In the genomic region with DNA sequence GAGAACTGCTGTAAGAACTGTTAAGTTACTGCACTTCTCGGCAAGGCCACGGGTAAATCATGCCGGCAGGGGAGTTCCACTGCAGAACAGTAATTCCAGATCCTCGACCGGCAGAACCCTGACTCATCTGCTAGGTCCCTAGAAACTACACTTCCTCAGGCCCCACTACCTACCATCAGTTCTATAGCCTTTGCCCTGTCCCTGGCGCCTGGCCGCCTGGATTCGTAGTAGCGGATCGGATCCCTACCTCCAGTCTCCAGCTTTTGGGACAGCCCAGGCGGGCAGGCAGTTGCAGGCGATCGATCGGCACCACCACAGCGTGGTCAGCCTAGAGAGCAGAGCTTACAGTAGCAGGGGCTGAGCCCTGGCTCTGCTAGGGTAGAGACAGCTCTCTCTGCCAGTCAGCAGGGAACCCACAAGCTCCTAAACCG, we compare ENCODE assay signal across 9 mouse cellular contexts. TPM values are rescaled to one million over a fixed set of nuclear protein-coding genes. Genes with fewer than 3 reads are reported as not detected.
DNase-seq lines count a peak whose midpoint lies in the region; ATAC-seq and TF ChIP-seq lines count a peak whose summit lies in the region.
"Had no signal": no experiment of that assay in that cellular context is flagged by ENCODE, and none has a peak within 500 bp of the region (broad histone marks: within the 10 kb centered on the region; RNA-seq: fewer than 3 reads in every experiment).

No protein-coding gene starts in this region.

- peak; percentile 74 for ATAC-seq in heart, embryonic 12.5 days (ENCODE audit: insufficient number of reproducible peaks, low FRiP score)
- ATAC-seq in kidney, embryonic 16.5 days (ENCODE audit: low FRiP score, low TSS enrichment) = peak; percentile 70
- ATAC-seq in midbrain, embryonic 12.5 days (ENCODE audit: low FRiP score, low read depth) = peak; percentile 84
- ATAC-seq in CD4-positive, CD25-positive, alpha-beta regulatory T cell, adult 4 months = no peak

- peaks cover 65% of the 10 kb centered on the region for H3K4me1 ChIP-seq in heart, embryonic 12.5 days (replicated peaks)
- peaks cover 60% of the 10 kb centered on the region for H3K4me1 ChIP-seq in kidney, embryonic 16.5 days (ENCODE audit: insufficient read depth, low read length)
- 0 out of 2 replicates have a peak, but pooled peaks cover 9% of the 10 kb centered on the region for H3K4me1 ChIP-seq in midbrain, embryonic 12.5 days

- H3K4me2 ChIP-seq in heart, embryonic 12.5 days = peak overlapping the region; percentile 72
- H3K4me2 ChIP-seq in kidney, embryonic 16.5 days (replicated peaks; ENCODE audit: low read depth, low read length) = peak overlapping the region; percentile 54
- H3K4me2 ChIP-seq in midbrain, embryonic 12.5 days (replicated peaks) = peak overlapping the region; percentile 53

- intact Hi-C loops in gastrocnemius, adult 2 months (cut with DNase I) = no loop called here

- no peak for TF ChIP-seq POLR2A in brain, embryonic 14.5 days (IDR thresholded peaks at IDR 0.05; ENCODE audit: borderline replicate concordance, extremely low read depth, insufficient read depth, insufficient read length, poor library complexity, severe bottlenecking)

- peak overlapping the region; percentile 65 for H3K4me3 ChIP-seq in gastrocnemius, adult 2 months
- peak overlapping the region; percentile 48 for H3K4me3 ChIP-seq in heart, embryonic 12.5 days
- H3K4me3 ChIP-seq in kidney, embryonic 16.5 days (ENCODE audit: low read length) = peak overlapping the region; percentile 31
- peak overlapping the region; percentile 29 for H3K4me3 ChIP-seq in midbrain, embryonic 12.5 days
- H3K4me3 ChIP-seq: erythroblast, embryonic 14.5 days had no signal

- H3K9ac ChIP-seq in heart, embryonic 12.5 days = peak overlapping the region; percentile 55
- peak overlapping the region; percentile 64 for H3K9ac ChIP-seq in kidney, embryonic 16.5 days (replicated peaks; ENCODE audit: low read length)
- no peak overlapping the region; the same call in 1 of the 2 replicates for H3K9ac ChIP-seq in midbrain, embryonic 12.5 days (replicated peaks)

- H3K27me3 ChIP-seq in heart, embryonic 12.5 days (replicated peaks) = peaks cover 42% of the 10 kb centered on the region
- no peaks in the 10 kb centered on the region for H3K27me3 ChIP-seq in kidney, embryonic 16.5 days (ENCODE audit: insufficient read depth, low read length)
- H3K27me3 ChIP-seq in midbrain, embryonic 12.5 days = peaks cover 64% of the 10 kb centered on the region

- no peaks in the 10 kb centered on the region for H3K9me3 ChIP-seq in heart, embryonic 12.5 days (replicated peaks)
- no peaks in the 10 kb centered on the region for H3K9me3 ChIP-seq in kidney, embryonic 16.5 days (ENCODE audit: low read length)
- no peaks in the 10 kb centered on the region for H3K9me3 ChIP-seq in midbrain, embryonic 12.5 days

- peak overlapping the region; percentile 61 for H3K27ac ChIP-seq in gastrocnemius, adult 2 months
- peak overlapping the region; percentile 85 for H3K27ac ChIP-seq in heart, embryonic 12.5 days (ENCODE audit: poor library complexity, severe bottlenecking)
- no peak overlapping the region for H3K27ac ChIP-seq in kidney, embryonic 16.5 days (ENCODE audit: low read length)
- H3K27ac ChIP-seq in midbrain, embryonic 12.5 days (replicated peaks) = 0 out of 2 replicates have a peak overlapping the region, but pooled peaks have one; percentile 35

- WGBS in heart, embryonic 12.5 days = 3% methylated on average over 16 of the region's 16 CpGs
- WGBS in kidney, embryonic 16.5 days = 10% methylated on average over 16 of the region's 16 CpGs
- WGBS in midbrain, embryonic 12.5 days = 1% methylated on average over 16 of the region's 16 CpGs

- no peak for TF ChIP-seq CTCF in gastrocnemius, adult 2 months (IDR thresholded peaks at IDR 0.05)
- TF ChIP-seq CTCF in brain, embryonic 14.5 days (IDR thresholded peaks at IDR 0.05; ENCODE audit: borderline replicate concordance, extremely low read depth, insufficient read depth, insufficient read length) = no peak

- H3K36me3 ChIP-seq in heart, embryonic 12.5 days = no peaks in the 10 kb centered on the region
- H3K36me3 ChIP-seq in kidney, embryonic 16.5 days (ENCODE audit: insufficient read depth, low read length) = no peaks in the 10 kb centered on the region
- no peaks in the 10 kb centered on the region for H3K36me3 ChIP-seq in midbrain, embryonic 12.5 days

- peak; percentile 56 for DNase-seq in gastrocnemius, adult 2 months
- no peak for DNase-seq in gastrocnemius, postnatal 25 days
- DNase-seq in brain, embryonic 14.5 days (ENCODE audit: low read depth) = peak; percentile 62
- DNase-seq in cerebellum, adult 8-10 months = no peak

RNA-seq across cellular contexts. Expression of a gene that starts 14.2 kb away (rescaled TPM):
- under 1 TPM; 0.73 to 0.74 TPM for total RNA-seq in gastrocnemius, adult 2 months (2021)
- total RNA-seq in gastrocnemius, postnatal 25 days (2021) = 1 to 10 TPM in 1 of 2 experiments, under 1 TPM in 1; 0.84 to 1.3 TPM
- 3.8 and 6.3 TPM in 2 replicates for polyA plus RNA-seq in brain, embryonic 14.5 days (2012; rRNA removed)
- polyA plus RNA-seq in heart, embryonic 12.5 days (2016; fragmentation: Nextera tagmentation; extraction: Ambion mirVana) = 5.4 and 6.4 TPM in 2 replicates
- polyA plus RNA-seq in kidney, embryonic 16.5 days (2015; fragmentation: Nextera tagmentation; extraction: Ambion mirVana) = 2.3 and 3.3 TPM in 2 replicates
- 5.9 and 7.6 TPM in 2 replicates for polyA plus RNA-seq in midbrain, embryonic 12.5 days (2016; fragmentation: Nextera tagmentation; extraction: Ambion mirVana)
- polyA plus RNA-seq in CD4-positive, CD25-positive, alpha-beta regulatory T cell, adult 4 months (2017; shearing (Covaris generic)) = not detected
- polyA plus RNA-seq: erythroblast, embryonic 14.5 days had no signal

Comparison
In these comparisons a context has a peak if more than half of its experiments do, and no peak if none do; other contexts are left out.
1. DNase-seq: peak in gastrocnemius, adult 2 months (single experiment) and brain, embryonic 14.5 days (single experiment); none in gastrocnemius, postnatal 25 days (single experiment) and cerebellum, adult 8-10 months (single experiment).
2. Peak in every context shown above with its lines, with median percentiles within 50 percentile points of each other: H3K4me3 ChIP-seq and H3K4me2 ChIP-seq.